Mouse (Mus musculus) ES-E14 (cell line): ENCODE measurements around the gene Col4a2.

Experiments
- CHD2 ChIP-seq: IDR thresholded peaks from 2 replicates; pipeline ENCODE4 v1.6.1; 2014; ENCODE audit warnings: mild to moderate bottlenecking, low read depth, low read length, inconsistent platforms
- HCFC1 ChIP-seq: IDR thresholded peaks from 2 replicates; pipeline ENCODE4 v1.6.1; 2012; ENCODE audit warnings: low read length, inconsistent platforms, borderline replicate concordance; ENCODE audit not compliant: insufficient read depth
- MAFK ChIP-seq: IDR thresholded peaks from 2 replicates; pipeline ENCODE4 v1.6.1; 2014; ENCODE audit warnings: mild to moderate bottlenecking, low read depth, low read length, inconsistent platforms; ENCODE audit not compliant: insufficient read depth
- ZC3H11A ChIP-seq: IDR thresholded peaks from 2 replicates; pipeline ENCODE4 v1.6.1; 2012; ENCODE audit warnings: low read depth, mild to moderate bottlenecking, inconsistent platforms, low read length, borderline replicate concordance

- no peak for TF ChIP-seq MAFK
- TF ChIP-seq CHD2 = no peak
- TF ChIP-seq ZC3H11A = no peak
- TF ChIP-seq HCFC1 = no peak
Observed at GRCm38 (mm10) chr8:11462641-11463040, 150.0 kb downstream of the Col4a2 start.
